Mouse (Mus musculus): ENCODE results near the gene Tedc1. TPM values are rescaled to one million over a fixed set of nuclear protein-coding genes. Genes with fewer than 3 reads are reported as not detected.

Tedc1 gene
- polyA plus RNA-seq, 1 experiment from 2014 or later, result 13.3 TPM

DNA sequence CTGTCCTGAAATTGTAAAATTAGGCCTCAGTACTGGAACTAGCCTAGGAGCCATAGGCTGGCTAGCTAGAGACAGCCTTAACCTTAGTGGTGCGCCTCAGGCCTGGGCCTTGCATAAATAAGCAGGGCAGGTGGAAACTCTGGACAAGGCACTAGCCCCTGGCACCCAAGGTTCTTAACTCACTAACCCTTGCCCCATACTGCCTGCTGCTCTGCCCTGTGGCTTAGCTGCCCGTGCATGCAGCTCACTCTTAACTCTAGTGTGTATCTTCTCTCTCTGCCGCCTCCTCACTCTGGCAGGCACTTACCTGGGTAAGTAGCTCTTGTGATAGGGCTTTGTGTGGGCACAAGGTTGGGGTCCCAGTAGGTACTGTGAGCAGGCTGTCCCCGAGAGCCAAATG, 21.7 kb upstream of the Tedc1 start:
- H3K9ac ChIP-seq (ENCODE audit: low read length), result peak overlapping the region; percentile 47; the same call in 1 of the 2 replicates
- peak overlapping the region in 1 of 2 experiments; percentile 97; a peak in 2 of 4 replicates for H3K27ac ChIP-seq (replicated peaks in 1 of 2; ENCODE audit: control insufficient read depth in 1 of 2, insufficient read depth in 1 of 2, low read depth in 2 of 2, low read length in 2 of 2)
- H3K36me3 ChIP-seq (ENCODE audit: control insufficient read depth, insufficient read depth, low read length), result peaks cover 82% of the 10 kb centered on the region
- H3K9me3 ChIP-seq (ENCODE audit: control insufficient read depth, low read length), result no peaks in the 10 kb centered on the region
- peaks cover 71 to 77% of the 10 kb centered on the region in 2 experiments for H3K4me1 ChIP-seq (ENCODE audit: control insufficient read depth in 2 of 2, insufficient read depth in 2 of 2, low read length in 2 of 2)
- H3K4me3 ChIP-seq (ENCODE audit: control insufficient read depth in 1 of 2, insufficient read depth in 1 of 2, low read depth in 1 of 2, low read length in 2 of 2), result no peak overlapping the region
- 60% methylated on average over 4 of the region's 4 CpGs for WGBS
- ATAC-seq (ENCODE audit: insufficient number of reproducible peaks, insufficient read depth, low FRiP score, low read depth), result no peak
- no peak overlapping the region for H3K4me2 ChIP-seq (ENCODE audit: low read length)
- H3K27me3 ChIP-seq (ENCODE audit: control insufficient read depth, insufficient read depth, low read length), result no peaks in the 10 kb centered on the region

DNA sequence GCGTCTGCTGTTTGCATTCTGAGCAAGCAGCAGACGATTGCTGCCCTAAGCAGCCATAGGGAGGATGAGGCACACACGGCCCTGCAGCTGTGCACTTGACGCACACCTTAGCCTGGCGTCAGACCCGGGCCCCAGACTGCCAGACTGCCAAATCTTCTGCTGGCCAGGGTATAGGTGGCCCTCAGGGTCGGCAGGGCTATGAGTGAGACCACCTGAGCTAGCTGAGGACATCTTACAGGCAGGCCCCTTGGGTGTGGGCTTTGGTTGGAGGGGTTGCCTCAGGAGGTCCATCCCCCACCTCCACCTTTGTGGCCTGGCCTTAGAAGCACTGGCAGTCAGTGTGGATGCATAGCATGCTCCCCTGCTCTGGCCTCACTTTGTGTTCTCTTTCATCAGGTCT, 20.8 kb upstream of the Tedc1 start:
- Histone ChIP-seq H3K9me3 (ENCODE audit: control insufficient read depth, low read length) (no peaks in the 10 kb centered on the region), H3K4me3 (ENCODE audit: control insufficient read depth in 1 of 2, insufficient read depth in 1 of 2, low read depth in 1 of 2, low read length in 2 of 2) (no peak overlapping the region), H3K4me2 (ENCODE audit: low read length) (no peak overlapping the region), H3K36me3 (ENCODE audit: control insufficient read depth, insufficient read depth, low read length) (peaks cover 73% of the 10 kb centered on the region), H3K27ac (replicated peaks in 1 of 2; ENCODE audit: control insufficient read depth in 1 of 2, insufficient read depth in 1 of 2, low read depth in 2 of 2, low read length in 2 of 2) (no peak overlapping the region; a peak in 1 of 4 replicates), H3K27me3 (ENCODE audit: control insufficient read depth, insufficient read depth, low read length) (no peaks in the 10 kb centered on the region), H3K9ac (ENCODE audit: low read length) (peak overlapping the region; percentile 47), H3K4me1 (ENCODE audit: control insufficient read depth in 2 of 2, insufficient read depth in 2 of 2, low read length in 2 of 2) (peaks cover 74 to 81% of the 10 kb centered on the region in 2 experiments)
- 76% methylated on average over 7 of the region's 7 CpGs for WGBS
- no peak for ATAC-seq (ENCODE audit: insufficient number of reproducible peaks, insufficient read depth, low FRiP score, low read depth)

DNA sequence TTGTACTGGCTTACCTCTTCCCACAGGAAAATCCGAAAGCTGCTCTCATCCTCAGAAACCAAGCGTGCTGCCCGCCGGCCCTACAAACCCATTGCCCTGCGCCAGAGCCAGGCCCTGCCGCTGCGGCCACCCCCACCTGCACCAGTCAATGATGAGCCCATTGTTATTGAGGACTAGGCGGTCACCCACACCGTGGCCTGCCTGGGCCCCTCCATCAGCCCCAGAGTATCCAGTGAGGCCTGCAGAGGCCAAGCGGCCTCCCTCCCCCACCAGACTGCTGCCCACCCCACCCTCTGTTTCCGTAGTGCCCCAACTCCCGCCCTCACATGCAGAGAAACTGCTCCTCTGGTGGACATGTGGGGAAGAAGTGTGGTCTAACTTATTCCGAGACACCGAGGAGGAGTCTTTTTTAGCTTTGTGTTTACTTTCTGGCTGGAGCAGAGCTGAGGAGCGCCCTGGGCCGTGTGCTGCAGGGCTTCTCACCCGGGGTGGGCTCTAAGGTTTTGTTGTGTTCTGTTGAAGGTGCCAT, 19.7 kb upstream of the Tedc1 start:
- Histone ChIP-seq H3K27ac (replicated peaks in 1 of 2; ENCODE audit: control insufficient read depth in 1 of 2, insufficient read depth in 1 of 2, low read depth in 2 of 2, low read length in 2 of 2) (peak overlapping the region; percentile 91 to 99; a peak in 3 of 4 replicates), H3K4me1 (ENCODE audit: control insufficient read depth in 2 of 2, insufficient read depth in 2 of 2, low read length in 2 of 2) (peaks cover 73 to 79% of the 10 kb centered on the region in 2 experiments), H3K27me3 (ENCODE audit: control insufficient read depth, insufficient read depth, low read length) (no peaks in the 10 kb centered on the region), H3K4me3 (ENCODE audit: control insufficient read depth in 1 of 2, insufficient read depth in 1 of 2, low read depth in 1 of 2, low read length in 2 of 2) (no peak overlapping the region), H3K4me2 (ENCODE audit: low read length) (0 out of 2 replicates have a peak overlapping the region, but pooled peaks have one; percentile 2), H3K36me3 (ENCODE audit: control insufficient read depth, insufficient read depth, low read length) (peaks cover 66% of the 10 kb centered on the region), H3K9ac (ENCODE audit: low read length) (peak overlapping the region; percentile 71; the same call in 1 of the 2 replicates), H3K9me3 (ENCODE audit: control insufficient read depth, low read length) (no peaks in the 10 kb centered on the region)
- ATAC-seq (ENCODE audit: insufficient number of reproducible peaks, insufficient read depth, low FRiP score, low read depth), result no peak
- 55% methylated on average over 17 of the region's 17 CpGs for WGBS

DNA sequence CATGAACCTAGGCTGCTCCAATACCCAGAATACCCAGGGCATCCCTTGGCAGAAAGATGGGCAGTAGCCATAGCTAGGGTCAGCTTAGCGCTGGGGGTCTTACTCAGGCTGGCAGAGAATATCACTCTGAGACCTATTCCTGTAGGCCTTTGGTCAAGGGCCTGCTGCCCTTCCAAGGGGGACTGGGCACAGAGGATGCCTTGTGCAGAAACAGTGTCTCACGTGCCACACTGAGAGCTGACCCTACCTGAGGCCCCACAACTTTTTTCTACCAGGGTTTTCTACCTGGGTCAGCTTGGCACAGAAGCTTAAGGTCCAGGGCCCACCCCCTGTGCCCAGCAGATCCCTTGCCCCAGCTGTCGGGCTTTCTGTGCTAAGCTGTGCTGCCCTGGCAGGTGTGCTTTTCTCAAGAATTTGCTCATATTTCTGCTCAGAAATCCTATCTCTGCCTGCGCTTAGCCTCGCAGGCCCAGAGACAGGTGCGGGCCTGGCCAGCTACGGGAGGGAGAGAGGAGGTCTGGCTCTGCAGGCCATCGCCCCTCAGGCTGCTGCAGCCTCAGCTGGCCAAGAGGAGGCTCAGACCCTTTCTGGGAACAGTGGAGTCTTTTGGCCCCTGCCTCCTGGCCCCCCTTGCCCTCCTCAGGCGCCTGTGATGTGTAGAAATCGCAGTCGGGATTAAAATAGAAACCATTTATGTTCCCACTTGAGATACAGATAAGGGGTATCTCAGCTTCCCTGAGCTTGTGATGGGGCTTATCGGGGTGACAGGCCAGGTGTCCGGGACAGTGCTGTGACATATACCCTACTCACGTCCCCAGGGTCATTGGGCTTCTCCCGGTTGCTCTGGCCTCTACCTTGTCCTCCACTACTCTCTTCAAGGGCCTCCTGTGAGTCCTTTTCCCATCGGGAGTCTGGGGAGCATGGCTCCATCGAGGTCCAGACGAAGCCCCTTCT, 18.7 kb upstream of the Tedc1 start:
- H3K9ac ChIP-seq (ENCODE audit: low read length), result peak overlapping the region; percentile 99

DNA sequence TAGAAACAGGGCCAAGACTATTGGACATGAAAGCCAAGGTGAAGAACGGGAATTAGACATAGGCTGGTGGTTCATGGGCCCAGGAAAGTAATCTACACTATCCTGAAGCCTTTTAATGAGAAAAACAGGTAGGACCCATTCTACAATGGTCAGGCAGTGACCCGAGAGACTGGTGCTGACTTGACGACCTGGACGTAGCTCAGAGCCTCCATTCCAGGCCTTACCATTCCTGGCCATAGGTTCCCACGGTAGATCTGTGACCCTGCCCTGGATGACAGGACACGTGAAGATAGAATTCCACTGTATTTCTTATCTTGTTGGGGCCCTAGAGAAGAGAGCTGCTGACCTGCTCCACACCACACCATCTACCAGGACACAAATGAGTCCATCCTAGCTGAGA, 17.9 kb upstream of the Tedc1 start:
- H3K4me2 ChIP-seq (ENCODE audit: low read length), result peak overlapping the region; percentile 96
- H3K27me3 ChIP-seq (ENCODE audit: control insufficient read depth, insufficient read depth, low read length), result no peaks in the 10 kb centered on the region
- H3K9ac ChIP-seq (ENCODE audit: low read length), result peak overlapping the region; percentile 99
- peaks cover 66% of the 10 kb centered on the region for H3K36me3 ChIP-seq (ENCODE audit: control insufficient read depth, insufficient read depth, low read length)
- WGBS, result 33% methylated on average over 6 of the region's 6 CpGs
- H3K9me3 ChIP-seq (ENCODE audit: control insufficient read depth, low read length), result no peaks in the 10 kb centered on the region
- peak overlapping the region; percentile 86 to 99 for H3K27ac ChIP-seq (replicated peaks in 1 of 2; ENCODE audit: control insufficient read depth in 1 of 2, insufficient read depth in 1 of 2, low read depth in 2 of 2, low read length in 2 of 2)
- no peak overlapping the region for H3K4me3 ChIP-seq (ENCODE audit: control insufficient read depth in 1 of 2, insufficient read depth in 1 of 2, low read depth in 1 of 2, low read length in 2 of 2)
- no peak for ATAC-seq (ENCODE audit: insufficient number of reproducible peaks, insufficient read depth, low FRiP score, low read depth)
- H3K4me1 ChIP-seq (ENCODE audit: control insufficient read depth in 2 of 2, insufficient read depth in 2 of 2, low read length in 2 of 2), result peaks cover 66 to 71% of the 10 kb centered on the region in 2 experiments

More for the DNA sequence above, 18.7 kb upstream of the Tedc1 start:
- H3K4me2 ChIP-seq (ENCODE audit: low read length), result peak overlapping the region; percentile 96
- ATAC-seq (ENCODE audit: insufficient number of reproducible peaks, insufficient read depth, low FRiP score, low read depth), result peak; percentile 17
- H3K4me3 ChIP-seq (ENCODE audit: control insufficient read depth in 1 of 2, insufficient read depth in 1 of 2, low read depth in 1 of 2, low read length in 2 of 2), result no peak overlapping the region
- WGBS, result 33% methylated on average over 18 of the region's 18 CpGs
- peaks cover 67 to 70% of the 10 kb centered on the region in 2 experiments for H3K4me1 ChIP-seq (ENCODE audit: control insufficient read depth in 2 of 2, insufficient read depth in 2 of 2, low read length in 2 of 2)
- no peaks in the 10 kb centered on the region for H3K27me3 ChIP-seq (ENCODE audit: control insufficient read depth, insufficient read depth, low read length)
- H3K9me3 ChIP-seq (ENCODE audit: control insufficient read depth, low read length), result no peaks in the 10 kb centered on the region
- peaks cover 63% of the 10 kb centered on the region for H3K36me3 ChIP-seq (ENCODE audit: control insufficient read depth, insufficient read depth, low read length)
- peak overlapping the region; percentile 91 to 99 for H3K27ac ChIP-seq (replicated peaks in 1 of 2; ENCODE audit: control insufficient read depth in 1 of 2, insufficient read depth in 1 of 2, low read depth in 2 of 2, low read length in 2 of 2)

DNA sequence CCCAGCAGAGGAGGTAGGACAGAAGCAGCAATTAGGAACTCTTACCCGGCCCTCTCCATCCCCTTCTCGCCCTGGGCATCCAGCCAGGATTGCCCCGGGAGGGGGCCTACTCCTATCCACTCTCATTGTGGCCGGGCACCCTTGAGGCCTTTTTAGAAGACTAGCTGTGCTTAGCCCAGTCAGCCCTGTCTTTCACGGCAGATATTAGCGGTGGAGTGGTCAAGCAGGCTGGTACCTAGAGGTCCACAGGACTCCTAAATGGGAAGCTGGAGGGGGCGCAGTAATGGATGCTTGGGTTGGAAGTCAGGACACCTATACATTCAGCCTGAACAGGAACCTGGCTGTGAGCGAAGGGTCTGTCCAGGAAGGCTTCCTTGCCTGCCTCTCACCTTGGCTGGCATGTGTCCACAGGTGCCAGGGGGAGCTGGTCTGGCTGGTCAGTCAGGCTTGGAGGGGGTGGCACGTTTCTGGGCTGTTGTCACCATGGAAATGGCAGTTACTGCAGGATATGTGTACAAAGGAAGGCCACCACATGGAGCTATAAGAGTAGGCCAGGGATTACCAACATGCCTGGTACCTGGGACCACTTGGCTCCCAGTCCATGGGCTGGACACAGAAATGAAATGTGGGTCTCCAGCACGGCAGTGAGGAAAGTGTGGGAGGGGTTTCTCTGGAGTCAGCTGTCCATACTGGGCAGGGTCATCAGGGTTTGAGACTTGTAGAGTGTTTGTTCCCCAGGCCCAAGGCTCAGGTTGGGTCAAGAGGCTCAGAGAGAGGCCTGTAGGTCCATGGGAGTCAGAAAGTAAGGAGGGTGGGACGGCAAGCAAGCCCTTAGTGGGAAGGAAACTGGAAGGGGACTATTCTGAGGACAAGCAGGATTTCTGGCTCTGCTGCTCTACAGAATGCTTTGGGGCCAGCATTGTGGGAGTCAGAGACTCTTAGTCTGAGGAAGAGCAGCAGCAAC, 17.0 kb upstream of the Tedc1 start:
- no peaks in the 10 kb centered on the region for H3K27me3 ChIP-seq (ENCODE audit: control insufficient read depth, insufficient read depth, low read length)
- 29% methylated on average over 11 of the region's 11 CpGs for WGBS
- peak overlapping the region; percentile 99 for H3K9ac ChIP-seq (ENCODE audit: low read length)
- peaks cover 66% of the 10 kb centered on the region for H3K36me3 ChIP-seq (ENCODE audit: control insufficient read depth, insufficient read depth, low read length)
- H3K27ac ChIP-seq (replicated peaks in 1 of 2; ENCODE audit: control insufficient read depth in 1 of 2, insufficient read depth in 1 of 2, low read depth in 2 of 2, low read length in 2 of 2), result peak overlapping the region; percentile 86 to 99
- ATAC-seq (ENCODE audit: insufficient number of reproducible peaks, insufficient read depth, low FRiP score, low read depth), result no peak
- peak overlapping the region; percentile 75 to 91 for H3K4me3 ChIP-seq (ENCODE audit: control insufficient read depth in 1 of 2, insufficient read depth in 1 of 2, low read depth in 1 of 2, low read length in 2 of 2)
- H3K4me1 ChIP-seq (ENCODE audit: control insufficient read depth in 2 of 2, insufficient read depth in 2 of 2, low read length in 2 of 2), result peaks cover 66 to 71% of the 10 kb centered on the region in 2 experiments
- peak overlapping the region; percentile 96 for H3K4me2 ChIP-seq (ENCODE audit: low read length)
- no peaks in the 10 kb centered on the region for H3K9me3 ChIP-seq (ENCODE audit: control insufficient read depth, low read length)
